Mouse (Mus musculus): ENCODE data around the gene Zfp526. TPM values are rescaled to one million over a fixed set of nuclear protein-coding genes. Genes with fewer than 3 reads are reported as not detected.

Zfp526 gene
- polyA plus RNA-seq, 1 experiment from 2014 or later: 3.6 TPM

DNA sequence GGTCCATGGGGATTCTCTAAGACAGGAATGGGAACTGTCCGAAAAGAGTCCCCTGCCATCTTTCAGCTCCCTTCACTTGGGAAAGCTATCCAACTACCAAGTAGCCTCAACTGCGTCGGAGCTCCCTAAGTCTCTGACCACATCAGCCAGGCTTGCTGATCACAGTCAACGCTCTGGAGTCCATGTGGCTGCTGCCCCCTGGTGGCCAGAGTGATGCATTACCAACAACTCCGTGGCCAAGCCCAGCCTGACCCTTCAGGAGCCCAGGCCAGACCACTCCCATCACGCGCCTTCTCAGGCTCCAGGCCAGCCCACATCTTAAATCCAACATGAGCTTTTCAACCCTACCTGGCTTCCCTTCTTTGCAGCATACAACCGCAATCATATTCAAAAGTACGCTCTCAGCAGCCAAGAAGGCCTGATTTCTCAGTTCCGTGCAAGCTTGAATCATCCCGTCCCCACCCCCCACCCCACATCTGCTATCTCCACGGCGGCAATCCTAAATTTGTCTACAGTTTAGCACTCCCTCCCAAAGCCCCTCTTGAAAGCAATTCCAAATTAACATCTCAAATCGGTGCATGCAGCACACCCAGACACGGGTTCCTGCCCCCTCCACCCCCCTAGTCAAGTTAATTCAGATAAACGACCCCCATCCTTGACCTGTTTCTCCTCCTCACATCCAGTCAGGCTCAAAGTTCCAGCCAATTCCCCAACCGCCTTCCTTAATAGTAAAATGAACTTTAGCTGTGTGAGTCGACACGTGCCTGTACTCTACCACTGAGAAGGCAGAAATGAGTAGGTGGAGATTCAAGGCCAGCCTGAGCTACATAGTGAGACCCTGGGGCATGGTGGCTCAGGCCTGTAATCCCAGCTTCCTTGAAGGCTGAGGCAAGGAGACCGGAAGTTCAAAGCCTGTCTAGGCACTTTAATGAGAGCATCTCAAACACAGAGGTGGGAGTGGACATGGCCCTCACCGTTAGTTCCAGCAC, 33.3 kb upstream of the Zfp526 start:
- Histone ChIP-seq H3K27ac (no peak overlapping the region), H3K9me3 (no peaks in the 10 kb centered on the region), H3K36me3 (no peaks in the 10 kb centered on the region), H3K9ac (no peak overlapping the region), H3K4me2 (no peak overlapping the region), H3K27me3 (peaks cover 21% of the 10 kb centered on the region), H3K4me1 (no peaks in the 10 kb centered on the region), H3K4me3 (no peak overlapping the region)
- peak; percentile 59 for ATAC-seq (ENCODE audit: borderline replicate concordance, extremely low read depth, low FRiP score, low TSS enrichment)
- WGBS: 21% methylated on average over 21 of the region's 21 CpGs

DNA sequence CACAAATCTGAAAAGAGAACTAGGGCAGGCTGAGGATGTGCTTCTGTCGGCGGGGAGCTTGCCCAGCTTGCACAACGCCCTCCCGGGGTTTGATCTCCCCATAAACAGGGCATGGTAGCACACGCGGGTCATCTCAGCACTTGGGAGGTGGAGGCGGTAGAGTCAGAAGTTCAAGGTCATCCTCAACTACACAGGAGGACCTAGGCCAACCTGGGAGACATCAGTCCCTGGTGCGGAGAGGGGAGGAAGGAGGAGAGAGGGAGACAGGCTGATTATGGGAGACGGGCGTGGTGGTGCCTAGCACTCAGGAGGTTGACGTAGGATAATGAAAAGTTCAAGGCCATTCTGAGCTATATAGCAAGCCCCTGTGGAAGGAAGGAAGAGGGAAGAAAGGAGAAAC, 30.4 kb upstream of the Zfp526 start:
- ATAC-seq (ENCODE audit: borderline replicate concordance, extremely low read depth, low FRiP score, low TSS enrichment): no peak
- H3K36me3 ChIP-seq: no peaks in the 10 kb centered on the region
- H3K9ac ChIP-seq: no peak overlapping the region
- H3K4me1 ChIP-seq: no peaks in the 10 kb centered on the region
- H3K27me3 ChIP-seq: 0 out of 2 replicates have a peak, but pooled peaks cover 4% of the 10 kb centered on the region
- no peaks in the 10 kb centered on the region for H3K9me3 ChIP-seq
- H3K4me3 ChIP-seq: no peak overlapping the region
- H3K27ac ChIP-seq: no peak overlapping the region
- 79% methylated on average over 11 of the region's 11 CpGs for WGBS
- H3K4me2 ChIP-seq: no peak overlapping the region

- no peak overlapping the region for H3K4me3 ChIP-seq
- ATAC-seq (ENCODE audit: borderline replicate concordance, extremely low read depth, low FRiP score, low TSS enrichment): no peak
Observed at GRCm38 (mm10) chr7:25192110-25192509, 29.1 kb upstream of the Zfp526 start.

DNA sequence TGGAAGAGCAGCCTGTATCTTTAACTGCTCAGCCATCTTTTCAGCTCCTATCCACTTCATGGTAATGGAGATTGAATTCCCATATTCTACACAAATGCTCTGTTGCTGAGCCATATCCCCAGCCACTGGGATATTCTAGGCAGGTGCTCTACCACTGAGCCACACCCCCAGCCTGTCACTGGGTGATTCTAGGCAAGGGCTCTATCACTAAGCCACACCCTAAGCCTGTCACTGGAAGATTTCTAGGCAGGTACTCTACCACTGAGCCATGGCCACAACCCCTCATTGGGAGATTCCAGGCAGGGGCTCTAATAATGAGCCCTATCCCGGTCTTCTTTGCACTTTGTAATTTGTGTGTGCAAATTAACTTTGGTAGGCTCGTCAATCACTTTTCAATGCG, 26.1 kb upstream of the Zfp526 start:
- Histone ChIP-seq H3K4me3 (no peak overlapping the region), H3K4me2 (no peak overlapping the region), H3K27me3 (no peaks in the 10 kb centered on the region), H3K9ac (no peak overlapping the region), H3K27ac (no peak overlapping the region), H3K9me3 (no peaks in the 10 kb centered on the region), H3K4me1 (peaks cover 8% of the 10 kb centered on the region), H3K36me3 (no peaks in the 10 kb centered on the region)
- 78% methylated on average over 3 of the region's 3 CpGs for WGBS
- no peak for ATAC-seq (ENCODE audit: borderline replicate concordance, extremely low read depth, low FRiP score, low TSS enrichment)

More at GRCm38 (mm10) chr7:25192110-25192509, 29.1 kb upstream of the Zfp526 start:
- H3K4me1 ChIP-seq: no peaks in the 10 kb centered on the region
- 70% methylated on average over 8 of the region's 8 CpGs for WGBS
- no peaks in the 10 kb centered on the region for H3K27me3 ChIP-seq
- no peak overlapping the region for H3K27ac ChIP-seq
- no peaks in the 10 kb centered on the region for H3K36me3 ChIP-seq
- H3K9me3 ChIP-seq: no peaks in the 10 kb centered on the region
- H3K4me2 ChIP-seq: no peak overlapping the region
- no peak overlapping the region for H3K9ac ChIP-seq

DNA sequence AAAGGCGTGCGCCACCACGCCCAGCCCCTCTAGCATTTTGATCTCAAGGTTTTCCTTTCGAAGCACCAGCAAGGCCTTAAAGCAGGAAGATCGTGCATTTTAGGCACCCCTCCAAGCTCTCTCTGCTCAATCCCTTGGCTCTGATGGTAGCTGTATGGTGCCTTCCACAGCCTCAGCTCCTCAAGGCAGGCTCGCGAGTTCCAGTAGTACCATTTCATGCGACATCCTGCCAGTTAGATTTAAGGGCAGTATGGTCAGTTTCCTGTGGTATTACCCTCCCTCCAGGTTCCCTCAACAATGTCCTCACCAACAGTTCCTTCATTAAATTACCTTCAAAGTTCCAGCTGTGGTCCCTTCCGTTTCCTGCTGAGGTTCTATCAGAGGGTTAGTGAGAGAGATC, 25.1 kb upstream of the Zfp526 start:
- Histone ChIP-seq H3K4me2 (no peak overlapping the region), H3K27me3 (no peaks in the 10 kb centered on the region), H3K4me1 (peaks cover 8% of the 10 kb centered on the region), H3K36me3 (no peaks in the 10 kb centered on the region), H3K9ac (no peak overlapping the region), H3K9me3 (no peaks in the 10 kb centered on the region), H3K27ac (no peak overlapping the region), H3K4me3 (no peak overlapping the region)
- 84% methylated on average over 9 of the region's 9 CpGs for WGBS
- no peak for ATAC-seq (ENCODE audit: borderline replicate concordance, extremely low read depth, low FRiP score, low TSS enrichment)

DNA sequence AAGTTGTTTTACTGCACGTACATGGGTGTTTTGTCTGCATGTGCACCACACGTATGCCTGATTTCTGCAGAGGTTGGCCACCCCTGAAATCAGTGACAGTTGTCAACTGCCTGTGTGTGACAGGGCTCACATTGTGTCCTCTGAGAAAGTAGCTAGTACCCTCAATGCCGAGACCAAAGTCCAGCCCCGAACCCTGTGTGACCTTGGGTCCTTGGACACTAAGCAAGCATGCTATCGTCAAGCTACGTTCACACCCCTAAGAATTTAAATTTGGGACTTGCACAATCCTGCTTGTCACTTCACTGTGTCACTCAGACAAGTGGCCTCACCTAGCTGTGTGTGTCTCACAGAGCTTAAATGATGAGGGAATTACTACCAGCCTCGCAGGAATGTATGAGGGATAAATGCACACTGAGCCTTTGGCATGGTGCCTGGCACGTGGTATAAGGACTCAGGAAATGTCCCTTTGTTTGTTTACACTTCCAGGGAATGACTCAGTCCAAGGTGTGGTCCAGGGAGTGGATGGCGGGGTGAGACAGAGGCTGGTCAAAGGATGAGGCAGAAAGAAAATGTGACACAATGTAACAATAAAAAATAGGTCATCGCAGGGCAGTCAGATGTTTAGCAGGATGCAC, 23.7 kb upstream of the Zfp526 start:
- Histone ChIP-seq H3K27me3 (no peaks in the 10 kb centered on the region), H3K9ac (no peak overlapping the region), H3K4me1 (peaks cover 8% of the 10 kb centered on the region), H3K4me2 (no peak overlapping the region), H3K36me3 (no peaks in the 10 kb centered on the region), H3K9me3 (no peaks in the 10 kb centered on the region), H3K27ac (no peak overlapping the region), H3K4me3 (no peak overlapping the region)
- 35% methylated on average over 10 of the region's 10 CpGs for WGBS
- peak; percentile 42; the same call in 1 of the 2 replicates for ATAC-seq (ENCODE audit: borderline replicate concordance, extremely low read depth, low FRiP score, low TSS enrichment)

DNA sequence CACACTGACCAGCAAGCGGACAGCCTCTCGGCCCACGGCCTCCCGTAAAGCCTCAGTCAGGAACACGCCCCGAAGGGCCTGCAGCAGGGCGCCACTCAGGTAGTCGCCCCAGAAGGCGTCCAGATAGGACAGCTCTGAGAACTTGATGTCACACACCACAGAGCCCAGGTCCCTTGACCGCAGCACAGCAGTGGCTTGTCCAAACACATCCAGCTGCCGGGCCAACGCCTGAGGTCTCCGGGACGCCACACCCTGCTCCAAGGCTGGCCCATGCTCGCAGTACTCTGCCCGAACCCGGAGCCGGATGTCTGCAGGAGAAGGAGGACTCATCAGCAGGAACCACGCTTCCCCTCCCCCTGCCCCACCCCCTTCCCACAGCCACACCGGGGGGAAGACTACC, 17.6 kb upstream of the Zfp526 start:
- no peak overlapping the region for H3K4me3 ChIP-seq
- H3K4me1 ChIP-seq: no peaks in the 10 kb centered on the region
- ATAC-seq (ENCODE audit: borderline replicate concordance, extremely low read depth, low FRiP score, low TSS enrichment): no peak
- H3K9ac ChIP-seq: no peak overlapping the region
- no peaks in the 10 kb centered on the region for H3K36me3 ChIP-seq
- WGBS: 80% methylated on average over 20 of the region's 20 CpGs
- H3K4me2 ChIP-seq: no peak overlapping the region
- H3K27ac ChIP-seq: no peak overlapping the region
- no peaks in the 10 kb centered on the region for H3K9me3 ChIP-seq
- H3K27me3 ChIP-seq: no peaks in the 10 kb centered on the region

GRCm38 (mm10) chr7:25205355-25206093, 15.7 kb upstream of the Zfp526 start:
- H3K4me3 ChIP-seq: no peak overlapping the region
- WGBS: 64% methylated on average over 16 of the region's 16 CpGs
- H3K36me3 ChIP-seq: no peaks in the 10 kb centered on the region
- H3K27me3 ChIP-seq: no peaks in the 10 kb centered on the region
- no peaks in the 10 kb centered on the region for H3K4me1 ChIP-seq
- no peak overlapping the region for H3K9ac ChIP-seq
- no peak overlapping the region for H3K4me2 ChIP-seq
- H3K9me3 ChIP-seq: no peaks in the 10 kb centered on the region
- no peak for ATAC-seq (ENCODE audit: borderline replicate concordance, extremely low read depth, low FRiP score, low TSS enrichment)
- no peak overlapping the region for H3K27ac ChIP-seq

- 0 out of 2 replicates have a peak, but pooled peaks cover 3% of the 10 kb centered on the region for H3K36me3 ChIP-seq
Observed at GRCm38 (mm10) chr7:25206094-25206830, 15.0 kb upstream of the Zfp526 start.

DNA sequence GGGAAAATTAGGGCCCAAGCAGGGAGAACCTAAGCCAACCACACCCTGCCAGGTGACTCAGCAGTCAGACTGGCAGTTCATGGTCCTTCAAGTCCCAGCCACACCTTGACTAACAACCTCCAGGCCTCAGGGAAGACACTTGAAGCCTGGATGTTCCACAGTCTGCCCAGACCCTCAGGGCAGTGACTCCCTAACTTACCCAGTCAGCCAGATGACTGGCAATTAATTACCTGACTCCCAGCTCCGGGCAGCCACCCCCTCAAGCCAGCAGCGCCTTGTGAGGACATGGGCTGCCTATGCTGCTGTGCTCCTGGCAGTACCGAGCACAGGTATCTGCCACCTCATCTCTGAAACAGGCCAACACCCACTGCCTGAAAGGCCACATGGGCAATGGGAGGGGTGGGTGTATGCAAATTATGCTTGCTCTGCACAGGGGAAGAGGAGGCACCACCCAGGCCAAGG, 12.0 kb upstream of the Zfp526 start:
- WGBS: 69% methylated on average over 3 of the region's 3 CpGs
- H3K27me3 ChIP-seq: no peaks in the 10 kb centered on the region
- ATAC-seq (ENCODE audit: borderline replicate concordance, extremely low read depth, low FRiP score, low TSS enrichment): no peak
- 0 out of 2 replicates have a peak, but pooled peaks cover 3% of the 10 kb centered on the region for H3K36me3 ChIP-seq
- H3K4me1 ChIP-seq: no peaks in the 10 kb centered on the region
- H3K9ac ChIP-seq: no peak overlapping the region
- no peak overlapping the region for H3K27ac ChIP-seq
- H3K4me3 ChIP-seq: no peak overlapping the region
- no peaks in the 10 kb centered on the region for H3K9me3 ChIP-seq
- H3K4me2 ChIP-seq: no peak overlapping the region

More at GRCm38 (mm10) chr7:25206094-25206830, 15.0 kb upstream of the Zfp526 start:
- Histone ChIP-seq H3K4me2 (no peak overlapping the region), H3K27me3 (no peaks in the 10 kb centered on the region), H3K4me1 (no peaks in the 10 kb centered on the region), H3K4me3 (no peak overlapping the region), H3K27ac (no peak overlapping the region), H3K9me3 (no peaks in the 10 kb centered on the region), H3K9ac (no peak overlapping the region)
- WGBS: 82% methylated on average over 16 of the region's 16 CpGs
- ATAC-seq (ENCODE audit: borderline replicate concordance, extremely low read depth, low FRiP score, low TSS enrichment): no peak

GRCm38 (mm10) chr7:25210482-25210881, 10.7 kb upstream of the Zfp526 start:
- no peaks in the 10 kb centered on the region for H3K9me3 ChIP-seq
- H3K36me3 ChIP-seq: 0 out of 2 replicates have a peak, but pooled peaks cover 3% of the 10 kb centered on the region
- H3K4me1 ChIP-seq: no peaks in the 10 kb centered on the region
- no peak overlapping the region for H3K4me2 ChIP-seq
- no peak for ATAC-seq (ENCODE audit: borderline replicate concordance, extremely low read depth, low FRiP score, low TSS enrichment)
- 75% methylated on average over 4 of the region's 4 CpGs for WGBS
- no peaks in the 10 kb centered on the region for H3K27me3 ChIP-seq
- no peak overlapping the region for H3K4me3 ChIP-seq
- H3K9ac ChIP-seq: no peak overlapping the region
- no peak overlapping the region for H3K27ac ChIP-seq

Data from lung, embryonic 15.5 days (tissue).